Mouse (Mus musculus) thymus, postnatal 36 days (tissue): ENCODE data around the gene Abcc6.

Source experiments
- DNase-seq, 2 experiments: peaks; one replicate each; pipeline ENCODE4 v3.0.0; 2022; ENCODE audit warnings: mixed read lengths in 2 of 2

Gene Abcc6

GRCm38 (mm10) chr7:46030145-46030488 lies at the start of gene Abcc6:
Gene Abcc6 (minus strand): TSS chr7:46030302.
- no peak for DNase-seq

GRCm38 (mm10) chr7:46077675-46078074 lies 47.6 kb upstream of the Abcc6 start:
- no peak for DNase-seq

GRCm38 (mm10) chr7:46076844-46077243 lies 46.7 kb upstream of the Abcc6 start:
- DNase-seq, result no peak

- no peak for DNase-seq
Observed at GRCm38 (mm10) chr7:46068831-46069230, 38.7 kb upstream of the Abcc6 start.

GRCm38 (mm10) chr7:46063296-46063695 lies 33.2 kb upstream of the Abcc6 start:
- no peak for DNase-seq

GRCm38 (mm10) chr7:46061614-46062013 lies 31.5 kb upstream of the Abcc6 start:
- no peak for DNase-seq

- DNase-seq, result no peak
Observed at GRCm38 (mm10) chr7:46060688-46061087, 30.6 kb upstream of the Abcc6 start.

- peak; percentile 37 for DNase-seq
Observed at GRCm38 (mm10) chr7:46058882-46059281, 28.8 kb upstream of the Abcc6 start.

- no peak for DNase-seq
Observed at GRCm38 (mm10) chr7:46053566-46053965, 23.5 kb upstream of the Abcc6 start.

GRCm38 (mm10) chr7:46052161-46052821 lies 22.2 kb upstream of the Abcc6 start:
- DNase-seq, result peak; percentile 27 to 32

- DNase-seq, result no peak
Observed at GRCm38 (mm10) chr7:46049981-46050380, 19.9 kb upstream of the Abcc6 start.

- DNase-seq, result no peak
Observed at GRCm38 (mm10) chr7:46047873-46048562, 17.9 kb upstream of the Abcc6 start.

- DNase-seq, result no peak
Observed at GRCm38 (mm10) chr7:46045882-46046281, 15.8 kb upstream of the Abcc6 start.

- DNase-seq, result no peak
Observed at GRCm38 (mm10) chr7:46044106-46044505, 14.0 kb upstream of the Abcc6 start.

- no peak for DNase-seq
Observed at GRCm38 (mm10) chr7:46039873-46040272, 9.8 kb upstream of the Abcc6 start.

GRCm38 (mm10) chr7:46037433-46037832 lies 7.3 kb upstream of the Abcc6 start:
- DNase-seq, result no peak

- DNase-seq, result no peak
Observed at GRCm38 (mm10) chr7:46035468-46035867, 5.4 kb upstream of the Abcc6 start.

GRCm38 (mm10) chr7:46034991-46035390 lies 4.9 kb upstream of the Abcc6 start:
- no peak for DNase-seq

GRCm38 (mm10) chr7:46033870-46034337 lies 3.8 kb upstream of the Abcc6 start:
- DNase-seq, result no peak

- peak; percentile 97 to 98 for DNase-seq
Observed at GRCm38 (mm10) chr7:46033109-46033869, 3.2 kb upstream of the Abcc6 start, which contains the start of gene Nomo1. Gene Nomo1 (plus strand): TSS chr7:46033698.

GRCm38 (mm10) chr7:46031075-46031474 lies 973 bp upstream of the Abcc6 start:
- DNase-seq, result no peak

GRCm38 (mm10) chr7:46029299-46030144 lies 580 bp downstream of the Abcc6 start:
- DNase-seq, result no peak

- no peak for DNase-seq
Observed at GRCm38 (mm10) chr7:46028681-46029080, 1.4 kb downstream of the Abcc6 start.
